ENCODE assay signal across 18 mouse cellular contexts in the genomic region with DNA sequence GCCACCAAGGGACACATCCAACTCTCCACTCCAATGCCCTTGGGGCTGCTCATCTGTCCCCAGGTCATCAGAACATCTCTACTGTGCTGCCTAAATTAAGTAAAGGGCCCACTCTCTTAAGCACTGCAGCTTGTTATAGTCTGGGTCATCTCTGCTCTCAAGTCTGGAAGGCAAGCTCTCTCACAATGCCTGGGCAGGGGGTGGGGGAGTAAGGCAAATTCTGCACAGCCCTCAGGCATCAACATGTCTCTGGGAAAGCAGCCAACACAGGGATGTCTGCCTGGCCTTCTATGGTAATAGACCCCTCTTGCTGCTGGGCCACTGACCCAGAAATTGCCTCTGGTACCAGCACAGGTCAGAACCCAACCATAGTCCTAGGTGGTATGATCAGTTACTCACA.
"Had no signal": no experiment of that assay in that cellular context is flagged by ENCODE, and none has a peak within 500 bp of the region (broad histone marks: within the 10 kb centered on the region; RNA-seq: fewer than 3 reads in every experiment).

No protein-coding gene starts in this region.

- H3K9ac ChIP-seq: liver, postnatal 0 days; lung, embryonic 15.5 days; midbrain, embryonic 13.5 days; midbrain, embryonic 15.5 days; neural tube, embryonic 12.5 days; stomach, embryonic 15.5 days had no signal

- ATAC-seq: liver, postnatal 0 days; lung, postnatal 0 days; midbrain, embryonic 13.5 days; midbrain, embryonic 15.5 days had no signal

- H3K4me2 ChIP-seq: lung, embryonic 15.5 days; midbrain, embryonic 11.5 days; midbrain, embryonic 13.5 days; midbrain, embryonic 15.5 days; neural tube, embryonic 12.5 days; stomach, embryonic 15.5 days had no signal

- H3K36me3 ChIP-seq: lung, embryonic 15.5 days; midbrain, embryonic 13.5 days; midbrain, embryonic 15.5 days; neural tube, embryonic 12.5 days; stomach, embryonic 15.5 days had no signal

- H3K27ac ChIP-seq: lung, embryonic 15.5 days; macrophage; midbrain, embryonic 13.5 days; midbrain, embryonic 15.5 days; neural tube, embryonic 12.5 days; stomach, embryonic 15.5 days; stomach, postnatal 0 days had no signal

- H3K9me3 ChIP-seq: lung, embryonic 15.5 days; midbrain, embryonic 13.5 days; midbrain, embryonic 15.5 days; neural tube, embryonic 12.5 days; stomach, embryonic 15.5 days had no signal

- H3K4me1 ChIP-seq: lung, embryonic 15.5 days; megakaryocyte, embryonic 14.5 days; midbrain, embryonic 13.5 days; midbrain, embryonic 15.5 days; neural tube, embryonic 12.5 days; stomach, embryonic 15.5 days had no signal

- H3K27me3 ChIP-seq: lung, embryonic 15.5 days; megakaryocyte, embryonic 14.5 days; midbrain, embryonic 13.5 days; midbrain, embryonic 15.5 days; neural tube, embryonic 12.5 days; stomach, embryonic 15.5 days had no signal

- H3K4me3 ChIP-seq: lung, embryonic 15.5 days; megakaryocyte, embryonic 14.5 days; midbrain, embryonic 13.5 days; midbrain, embryonic 15.5 days; neural tube, embryonic 12.5 days; stomach, embryonic 15.5 days had no signal

- DNase-seq: liver, postnatal 0 days; lung, adult 2 months; lung, postnatal 14 days; lung, postnatal 36 days; right cerebral cortex, postnatal 14 days; thymus, adult 2 months; thymus, postnatal 25 days; thymus, postnatal 4 days had no signal
